ENCODE assay signal across 16 mouse cellular contexts in the genomic region with DNA sequence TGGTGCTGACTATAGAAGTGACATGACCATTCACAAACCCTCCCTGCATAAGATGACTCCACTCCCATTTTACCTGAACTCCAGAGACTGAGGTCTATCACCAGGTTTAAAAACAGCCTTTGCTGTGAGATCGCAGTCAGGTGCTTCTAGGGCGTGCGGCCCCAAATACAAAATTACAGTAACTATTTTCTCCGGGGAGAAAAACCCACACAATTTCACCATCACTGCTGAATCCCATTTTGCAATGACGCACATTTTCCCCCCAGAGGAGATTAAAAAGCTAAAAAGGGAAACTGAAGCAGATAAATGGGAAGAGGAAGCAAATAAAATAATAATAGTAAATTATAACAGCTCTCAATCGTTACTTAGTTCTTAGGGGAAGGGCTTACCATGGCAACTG.
"Had no signal": no experiment of that assay in that cellular context is flagged by ENCODE, and none has a peak within 500 bp of the region (broad histone marks: within the 10 kb centered on the region; RNA-seq: fewer than 3 reads in every experiment).

No protein-coding gene starts in this region.

- H3K9ac ChIP-seq: kidney, embryonic 15.5 days; liver, embryonic 13.5 days; lung, embryonic 14.5 days; midbrain, embryonic 12.5 days; midbrain, embryonic 15.5 days; neural tube, embryonic 12.5 days; neural tube, embryonic 15.5 days; stomach, embryonic 15.5 days had no signal

- H3K4me2 ChIP-seq: kidney, embryonic 15.5 days; liver, embryonic 13.5 days; lung, embryonic 14.5 days; midbrain, embryonic 12.5 days; midbrain, embryonic 15.5 days; neural tube, embryonic 12.5 days; neural tube, embryonic 15.5 days; stomach, embryonic 15.5 days had no signal

- ATAC-seq: intestine, postnatal 0 days; midbrain, embryonic 15.5 days had no signal

- H3K27me3 ChIP-seq: kidney, embryonic 15.5 days; midbrain, embryonic 12.5 days; midbrain, embryonic 15.5 days; neural tube, embryonic 12.5 days; neural tube, embryonic 15.5 days; stomach, embryonic 15.5 days had no signal

- H3K36me3 ChIP-seq: kidney, embryonic 15.5 days; liver, embryonic 13.5 days; midbrain, embryonic 12.5 days; midbrain, embryonic 15.5 days; neural tube, embryonic 12.5 days; neural tube, embryonic 15.5 days; stomach, embryonic 15.5 days had no signal

- H3K9me3 ChIP-seq: kidney, embryonic 15.5 days; liver, embryonic 13.5 days; midbrain, embryonic 12.5 days; midbrain, embryonic 15.5 days; neural tube, embryonic 12.5 days; neural tube, embryonic 15.5 days; stomach, embryonic 15.5 days had no signal

- H3K4me3 ChIP-seq: kidney, embryonic 15.5 days; liver, embryonic 13.5 days; midbrain, embryonic 12.5 days; midbrain, embryonic 15.5 days; neural tube, embryonic 12.5 days; neural tube, embryonic 15.5 days; stomach, embryonic 15.5 days had no signal

- H3K27ac ChIP-seq: kidney, embryonic 15.5 days; liver, embryonic 13.5 days; midbrain, embryonic 12.5 days; midbrain, embryonic 15.5 days; neural tube, embryonic 12.5 days; neural tube, embryonic 15.5 days; stomach, embryonic 15.5 days had no signal

- DNase-seq: kidney, adult 2 months; kidney, postnatal 10 days; kidney, postnatal 36 days; liver, embryonic 13.5 days; retina, postnatal 1 day; right cerebral cortex, postnatal 25 days; spleen, adult 18-20 months; thymus, postnatal 36 days had no signal
